Mouse (Mus musculus) lung, embryonic 14.5 days (tissue): Measurements from ENCODE around the gene Fosb. TPM values are rescaled to one million over a fixed set of nuclear protein-coding genes. Genes with fewer than 3 reads are reported as not detected.
A peak's percentile ranks its signal among the peaks of the same experiment; 100 is the strongest.

Experiments
- ATAC-seq: fragments of 200-750 bp; cut with Nextera tagmentation; 2 replicates; pipeline ENCODE4 v1.8.0; 2017; ENCODE audit warnings: mild to moderate bottlenecking, moderate TSS enrichment, moderate library complexity; ENCODE audit not compliant: insufficient read depth
- DNase-seq: peaks from one replicate; pipeline ENCODE4 v3.0.0-alpha.2; 2015
- H3K27ac ChIP-seq: fragments of 300-500 bp; sonication (generic); 2 replicates; pipeline ENCODE4 v1.5.1; 2014; ENCODE audit warnings: low read depth, mild to moderate bottlenecking, moderate library complexity
- H3K27me3 ChIP-seq: fragments of 300-500 bp; sonication (generic); 2 replicates; pipeline ENCODE4 v1.6.1; 2014; ENCODE audit warnings: low read length, control low read depth; ENCODE audit not compliant: insufficient read depth
- H3K36me3 ChIP-seq: fragments of 300-500 bp; sonication (generic); 2 replicates; pipeline ENCODE4 v1.6.1; 2014; ENCODE audit warnings: control low read depth; ENCODE audit not compliant: insufficient read depth
- H3K4me1 ChIP-seq: fragments of 300-500 bp; sonication (generic); 2 replicates; pipeline ENCODE4 v1.6.1; 2014; ENCODE audit warnings: antibody characterized with exemption, control low read depth; ENCODE audit not compliant: insufficient read depth
- H3K4me2 ChIP-seq: fragments of 300-500 bp; sonication (generic); 2 replicates; pipeline ENCODE4 v1.6.1; 2014; ENCODE audit warnings: mild to moderate bottlenecking
- H3K4me3 ChIP-seq: fragments of 300-500 bp; sonication (generic); 2 replicates; pipeline ENCODE4 v1.5.1; 2014; ENCODE audit warnings: low read depth, low read length
- H3K9ac ChIP-seq: fragments of 300-500 bp; sonication (generic); 2 replicates; pipeline ENCODE4 v1.6.1; 2014
- H3K9me3 ChIP-seq: fragments of 300-500 bp; sonication (generic); 2 replicates; pipeline ENCODE4 v1.6.1; 2016; ENCODE audit warnings: low read depth, low read length, control low read depth
- CTCF ChIP-seq: IDR thresholded peaks from 2 replicates; pipeline ENCODE4 v1.5.1; 2016; ENCODE audit warnings: antibody characterized with exemption, low read depth
- WGBS: fragments of 180-500 bp; shearing (Covaris S2); extraction: QIAGEN DNeasy Blood & Tissue Kit; methylation state at CpG from one replicate; pipeline ENCODE4 v1.1.7; 2014; 5-methylcytosine and 5-hydroxymethylcytosine counted together
- polyA plus RNA-seq: library from polyadenylated mRNA; unstranded; fragments of >200 nt; fragmentation: Nextera tagmentation; extraction: Ambion mirVana; gene quantifications from 2 replicates; pipeline ENCODE4 v1.2.1, GENCODE M21; 2014

The Fosb gene
- polyA plus RNA-seq, 1 experiment from 2014 or later: not detected

DNA sequence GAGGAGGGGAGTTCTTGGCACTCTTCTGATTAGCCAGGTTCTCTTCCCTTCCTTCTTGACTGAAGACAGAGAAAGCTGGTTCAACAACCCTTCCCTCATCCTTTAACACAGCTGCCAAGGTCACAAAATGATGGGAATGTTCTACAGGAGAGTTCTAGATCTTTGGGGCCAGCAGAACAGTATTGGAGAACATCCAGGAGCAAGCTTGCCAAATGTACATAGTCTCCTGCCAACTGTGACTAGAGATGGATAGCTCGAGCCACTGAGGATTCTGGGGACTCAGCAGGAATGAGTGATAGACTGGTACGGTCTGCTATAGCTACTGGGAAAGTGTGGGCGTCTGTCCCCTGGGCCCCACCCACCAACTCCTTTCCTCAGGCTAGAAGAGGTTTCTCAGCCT, 51.5 kb downstream of the Fosb start:
- Histone ChIP-seq H3K4me2 (no peak overlapping the region), H3K27ac (no peak overlapping the region), H3K9ac (no peak overlapping the region), H3K36me3 (peaks cover 85% of the 10 kb centered on the region), H3K27me3 (no peaks in the 10 kb centered on the region), H3K9me3 (no peaks in the 10 kb centered on the region), H3K4me1 (no peaks in the 10 kb centered on the region), H3K4me3 (no peak overlapping the region)
- no peak for ATAC-seq
- no peak for DNase-seq
- 73% methylated on average over 3 of the region's 3 CpGs for WGBS
- no peak for TF ChIP-seq CTCF

- Histone ChIP-seq H3K4me2 (no peak overlapping the region), H3K4me3 (no peak overlapping the region), H3K4me1 (no peaks in the 10 kb centered on the region), H3K9me3 (no peaks in the 10 kb centered on the region), H3K9ac (no peak overlapping the region), H3K27me3 (no peaks in the 10 kb centered on the region), H3K27ac (no peak overlapping the region), H3K36me3 (peaks cover 77% of the 10 kb centered on the region)
- 38% methylated on average over 11 of the region's 11 CpGs for WGBS
- DNase-seq (peak; percentile 82), ATAC-seq (peak; percentile 82)
- no peak for TF ChIP-seq CTCF
These were observed 52.3 kb downstream of the Fosb start for GRCm38 (mm10) chr7:19257390-19258022.

- Histone ChIP-seq H3K4me2 (no peak overlapping the region), H3K36me3 (peaks cover 68% of the 10 kb centered on the region), H3K4me3 (no peak overlapping the region), H3K27me3 (no peaks in the 10 kb centered on the region), H3K9ac (no peak overlapping the region), H3K9me3 (no peaks in the 10 kb centered on the region), H3K27ac (no peak overlapping the region), H3K4me1 (no peaks in the 10 kb centered on the region)
- ATAC-seq (no peak), DNase-seq (no peak)
- TF ChIP-seq CTCF: no peak
- WGBS: 74% methylated on average over 7 of the region's 7 CpGs
These were observed 53.3 kb downstream of the Fosb start for GRCm38 (mm10) chr7:19256567-19256966.

DNA sequence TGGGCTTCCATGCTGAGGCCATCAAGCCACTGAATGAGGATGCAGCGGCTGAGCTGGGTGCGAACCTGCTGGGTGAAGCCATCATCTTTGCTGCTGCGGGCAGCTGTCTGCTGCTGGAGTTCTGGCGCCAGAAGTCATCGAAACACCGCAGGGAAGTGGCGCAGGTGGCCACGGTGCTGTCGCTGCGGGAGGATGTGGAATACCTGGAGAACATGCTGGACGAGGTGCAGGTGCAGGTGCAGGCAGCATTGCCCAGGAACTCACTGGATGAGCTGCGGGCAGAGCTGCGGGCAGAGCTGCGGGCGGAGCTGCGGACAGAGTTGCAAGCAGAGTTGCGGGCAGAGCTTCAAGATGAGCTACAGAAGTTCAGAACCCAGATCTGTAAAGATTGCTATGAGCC, 54.5 kb downstream of the Fosb start:
- no peak for ATAC-seq
- Histone ChIP-seq H3K9ac (no peak overlapping the region), H3K27ac (no peak overlapping the region), H3K4me1 (no peaks in the 10 kb centered on the region), H3K4me3 (no peak overlapping the region), H3K36me3 (peaks cover 56% of the 10 kb centered on the region), H3K9me3 (no peaks in the 10 kb centered on the region), H3K27me3 (no peaks in the 10 kb centered on the region), H3K4me2 (no peak overlapping the region)
- DNase-seq: no peak
- WGBS: 79% methylated on average over 17 of the region's 17 CpGs
- no peak for TF ChIP-seq CTCF

GRCm38 (mm10) chr7:19253437-19253836, 56.4 kb downstream of the Fosb start:
- Histone ChIP-seq H3K36me3 (peaks cover 38% of the 10 kb centered on the region), H3K4me1 (no peaks in the 10 kb centered on the region), H3K9ac (no peak overlapping the region), H3K4me3 (no peak overlapping the region), H3K27me3 (no peaks in the 10 kb centered on the region), H3K9me3 (no peaks in the 10 kb centered on the region), H3K27ac (no peak overlapping the region), H3K4me2 (no peak overlapping the region)
- WGBS: 62% methylated on average over 5 of the region's 5 CpGs
- ATAC-seq (no peak), DNase-seq (no peak)
- no peak for TF ChIP-seq CTCF

Other genes with a start within 250 kb of the Fosb start
- 18.5 and 19.2 TPM in 2 replicates for gene Dmwd, start 233.8 kb downstream of the Fosb start, polyA plus RNA-seq
- gene Dmpk, start 226.2 kb downstream of the Fosb start, polyA plus RNA-seq: 20.9 and 23.0 TPM in 2 replicates
- 11.6 and 12.7 TPM in 2 replicates for gene Six5, start 215.5 kb downstream of the Fosb start, polyA plus RNA-seq
- gene Gm4969, start 191.7 kb downstream of the Fosb start, polyA plus RNA-seq: 3.0 and 4.0 TPM in 2 replicates
- gene Fbxo46, start 190.2 kb downstream of the Fosb start, polyA plus RNA-seq: 9.7 and 11.6 TPM in 2 replicates
- gene Qpctl, start 160.8 kb downstream of the Fosb start, polyA plus RNA-seq: 12.5 and 13.1 TPM in 2 replicates
- 158 and 161 TPM in 2 replicates for gene Snrpd2, start 160.3 kb downstream of the Fosb start, polyA plus RNA-seq
- gene Gipr, start 143.9 kb downstream of the Fosb start, polyA plus RNA-seq: 0.26 and 0.85 TPM in 2 replicates
- gene Eml2, start 133.6 kb downstream of the Fosb start, polyA plus RNA-seq: 2.6 and 2.7 TPM in 2 replicates
- 1.6 and 2.2 TPM in 2 replicates for gene Gpr4, start 97.5 kb downstream of the Fosb start, polyA plus RNA-seq
- 38.0 and 39.4 TPM in 2 replicates for gene Opa3, start 81.7 kb downstream of the Fosb start, polyA plus RNA-seq
- gene Vasp, start 38.2 kb downstream of the Fosb start, polyA plus RNA-seq: 88.9 and 95.3 TPM in 2 replicates
- not detected in 2 replicates for gene Ppm1n, start 30.0 kb downstream of the Fosb start, polyA plus RNA-seq
- gene Rtn2, start 27.4 kb downstream of the Fosb start, polyA plus RNA-seq: 8.0 and 9.1 TPM in 2 replicates
- gene Ercc1, start 34.7 kb upstream of the Fosb start, polyA plus RNA-seq: 88.6 and 90.5 TPM in 2 replicates
- gene Cd3eap, start 49.4 kb upstream of the Fosb start, polyA plus RNA-seq: 21.3 and 24.2 TPM in 2 replicates
- gene Ppp1r13l, start 49.7 kb upstream of the Fosb start, polyA plus RNA-seq: 5.4 and 7.9 TPM in 2 replicates
- gene Ercc2, start 72.0 kb upstream of the Fosb start, polyA plus RNA-seq: 11.4 and 12.1 TPM in 2 replicates
- gene Klc3, start 94.1 kb upstream of the Fosb start, polyA plus RNA-seq: 6.5 and 7.5 TPM in 2 replicates
- 2.8 and 11.1 TPM in 2 replicates for gene Ckm, start 94.7 kb upstream of the Fosb start, polyA plus RNA-seq
- gene Mark4, start 148.8 kb upstream of the Fosb start, polyA plus RNA-seq: 8.7 and 11.1 TPM in 2 replicates
- gene Exoc3l2, start 153.3 kb upstream of the Fosb start, polyA plus RNA-seq: 1.7 and 2.2 TPM in 2 replicates
- 1.1 and 1.7 TPM in 2 replicates for gene Bloc1s3, start 198.3 kb upstream of the Fosb start, polyA plus RNA-seq
- 77.3 and 83.5 TPM in 2 replicates for gene Trappc6a, start 198.3 kb upstream of the Fosb start, polyA plus RNA-seq
- gene Nkpd1, start 207.8 kb upstream of the Fosb start, polyA plus RNA-seq: 0.11 TPM in 2 replicates